Mouse (Mus musculus) hindbrain, embryonic 16.5 days (tissue): Measurements from ENCODE around the gene Smap1. TPM values are rescaled to one million over a fixed set of nuclear protein-coding genes. Genes with fewer than 3 reads are reported as not detected.

Experiments used
- ATAC-seq: fragments of 200-750 bp; cut with Nextera tagmentation; 2 replicates; pipeline ENCODE4 v1.8.0; 2017; ENCODE audit warnings: moderate TSS enrichment, moderate library complexity
- H3K27ac ChIP-seq: fragments of 300-500 bp; sonication (generic); 2 replicates; pipeline ENCODE4 v1.5.1; 2014; ENCODE audit warnings: low read depth, mild to moderate bottlenecking, control low read depth, low read length, moderate library complexity
- H3K27me3 ChIP-seq: fragments of 300-500 bp; sonication (generic); replicated peaks from 2 replicates; pipeline ENCODE4 v1.6.1; 2014; ENCODE audit warnings: low read length; ENCODE audit not compliant: control insufficient read depth, insufficient read depth
- H3K36me3 ChIP-seq: fragments of 300-500 bp; sonication (generic); 2 replicates; pipeline ENCODE4 v1.6.1; 2014; ENCODE audit warnings: mild to moderate bottlenecking, low read length, moderate library complexity, mixed read lengths; ENCODE audit not compliant: control insufficient read depth, insufficient read depth
- H3K4me1 ChIP-seq: fragments of 300-500 bp; sonication (generic); 2 replicates; pipeline ENCODE4 v1.6.1; 2014; ENCODE audit warnings: low read depth, low read length; ENCODE audit not compliant: control insufficient read depth, insufficient read depth
- H3K4me2 ChIP-seq: fragments of 300-500 bp; sonication (generic); 2 replicates; pipeline ENCODE4 v1.6.1; 2014; ENCODE audit warnings: mild to moderate bottlenecking, low read length, control low read depth, moderate library complexity
- H3K4me3 ChIP-seq: fragments of 300-500 bp; sonication (generic); 2 replicates; pipeline ENCODE4 v1.5.1; 2014; ENCODE audit warnings: mild to moderate bottlenecking, low read length, control low read depth, moderate library complexity
- H3K9ac ChIP-seq: fragments of 300-500 bp; sonication (generic); 2 replicates; pipeline ENCODE4 v1.6.1; 2014; ENCODE audit warnings: low read depth, mild to moderate bottlenecking, control low read depth, low read length, moderate library complexity
- H3K9me3 ChIP-seq: fragments of 300-500 bp; sonication (generic); 2 replicates; pipeline ENCODE4 v1.6.1; 2014; ENCODE audit warnings: mild to moderate bottlenecking, low read length, moderate library complexity; ENCODE audit not compliant: control insufficient read depth
- WGBS: fragments of 180-500 bp; shearing (Covaris S2); extraction: QIAGEN DNeasy Blood & Tissue Kit; methylation state at CpG from one replicate; pipeline ENCODE4 v1.1.7; 2014; 5-methylcytosine and 5-hydroxymethylcytosine counted together
- polyA plus RNA-seq: library from polyadenylated mRNA; unstranded; fragments of >200 nt; fragmentation: Nextera tagmentation; extraction: Ambion mirVana; gene quantifications from 2 replicates; pipeline ENCODE4 v1.2.1, GENCODE M21; 2015

Gene Smap1
- polyA plus RNA-seq, 1 experiment from 2014 or later, result 41.0 TPM

DNA sequence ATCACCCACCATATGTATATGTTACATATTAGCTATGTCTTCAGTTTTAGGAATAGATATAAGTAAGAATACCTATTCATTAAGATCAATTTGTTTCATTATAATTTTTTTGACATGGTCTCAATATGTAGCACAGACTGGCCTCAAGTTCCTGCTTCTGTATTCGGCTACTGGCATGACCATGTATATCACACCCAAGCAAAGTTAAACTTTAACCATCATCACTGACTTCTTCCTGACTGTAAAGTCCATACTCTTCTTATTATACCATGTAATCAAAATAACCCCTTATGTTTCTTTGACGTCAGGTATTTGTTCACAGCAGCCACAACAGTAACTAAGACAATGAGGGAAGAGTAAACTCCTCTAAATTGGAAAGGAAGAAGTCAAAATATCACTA, 61.2 kb downstream of the Smap1 start:
- Histone ChIP-seq H3K27me3 (no peaks in the 10 kb centered on the region), H3K4me1 (no peaks in the 10 kb centered on the region), H3K9me3 (no peaks in the 10 kb centered on the region), H3K4me2 (no peak overlapping the region), H3K4me3 (no peak overlapping the region), H3K9ac (no peak overlapping the region), H3K27ac (no peak overlapping the region), H3K36me3 (peaks cover 15% of the 10 kb centered on the region)
- ATAC-seq, result no peak
- WGBS, result 95% methylated on average over 2 of the region's 2 CpGs

DNA sequence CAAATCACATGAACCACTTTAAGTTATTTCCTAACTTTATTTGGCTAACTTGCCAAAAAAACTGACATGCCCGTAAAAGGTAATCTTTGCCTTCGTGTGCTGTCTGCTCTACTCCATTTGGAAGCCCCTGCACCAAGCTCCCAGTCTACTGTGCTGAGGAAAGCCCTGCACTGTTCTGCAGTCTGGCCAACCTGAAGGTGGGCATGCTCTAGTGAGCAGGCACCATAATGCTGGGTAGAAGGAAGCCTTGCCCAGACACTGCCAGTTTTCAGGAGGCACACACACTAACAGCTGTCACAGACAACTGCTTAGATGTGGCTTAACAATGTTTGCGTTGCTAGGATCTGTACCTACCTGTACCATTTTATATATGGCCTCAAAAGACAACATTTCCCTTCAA, 66.5 kb downstream of the Smap1 start:
- peaks cover 25% of the 10 kb centered on the region for H3K36me3 ChIP-seq
- H3K4me3 ChIP-seq, result no peak overlapping the region
- 93% methylated on average over 3 of the region's 3 CpGs for WGBS
- no peaks in the 10 kb centered on the region for H3K9me3 ChIP-seq
- no peak overlapping the region for H3K4me2 ChIP-seq
- no peak overlapping the region for H3K27ac ChIP-seq
- no peak overlapping the region for H3K9ac ChIP-seq
- no peaks in the 10 kb centered on the region for H3K4me1 ChIP-seq
- no peaks in the 10 kb centered on the region for H3K27me3 ChIP-seq
- ATAC-seq, result peak; percentile 67; the same call in 1 of the 2 replicates

DNA sequence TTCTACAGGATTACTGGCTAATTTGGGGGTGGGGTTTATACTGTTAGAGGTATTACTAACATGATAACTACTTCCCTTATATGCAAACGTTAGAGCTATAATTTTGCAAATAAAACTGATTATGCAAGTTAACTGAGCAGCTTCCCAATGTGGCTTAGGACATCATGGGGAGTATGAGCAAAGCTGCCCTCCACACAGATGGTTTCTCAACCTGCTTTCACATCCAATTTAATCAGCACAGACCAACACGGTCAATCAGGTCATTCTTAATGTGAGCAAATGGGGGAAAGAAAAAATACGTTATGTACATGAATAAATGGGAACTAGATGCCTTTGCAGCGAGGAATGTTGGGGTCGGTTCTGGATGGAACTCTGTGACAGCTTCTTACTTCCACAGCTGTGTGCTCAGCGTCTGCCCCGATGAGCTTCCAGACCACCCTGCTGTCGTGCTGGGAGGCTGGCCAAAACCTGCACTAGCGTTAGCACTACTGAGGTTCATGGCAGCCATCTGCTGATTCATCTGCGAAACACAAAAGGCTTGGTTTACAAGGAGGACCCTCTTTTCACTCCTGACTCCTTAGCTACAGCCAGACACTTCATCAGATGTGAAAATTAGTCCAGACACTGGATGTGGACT, 76.0 kb downstream of the Smap1 start:
- H3K4me2 ChIP-seq, result no peak overlapping the region
- peak; percentile 87 for ATAC-seq
- H3K27me3 ChIP-seq, result no peaks in the 10 kb centered on the region
- H3K9ac ChIP-seq, result no peak overlapping the region
- H3K9me3 ChIP-seq, result no peaks in the 10 kb centered on the region
- H3K4me1 ChIP-seq, result peaks cover 7% of the 10 kb centered on the region; the same call in 1 of the 2 replicates
- peaks cover 12% of the 10 kb centered on the region; the same call in 1 of the 2 replicates for H3K36me3 ChIP-seq
- no peak overlapping the region for H3K4me3 ChIP-seq
- 44% methylated on average over 10 of the region's 10 CpGs for WGBS
- peak overlapping the region; percentile 20; the same call in 1 of the 2 replicates for H3K27ac ChIP-seq

DNA sequence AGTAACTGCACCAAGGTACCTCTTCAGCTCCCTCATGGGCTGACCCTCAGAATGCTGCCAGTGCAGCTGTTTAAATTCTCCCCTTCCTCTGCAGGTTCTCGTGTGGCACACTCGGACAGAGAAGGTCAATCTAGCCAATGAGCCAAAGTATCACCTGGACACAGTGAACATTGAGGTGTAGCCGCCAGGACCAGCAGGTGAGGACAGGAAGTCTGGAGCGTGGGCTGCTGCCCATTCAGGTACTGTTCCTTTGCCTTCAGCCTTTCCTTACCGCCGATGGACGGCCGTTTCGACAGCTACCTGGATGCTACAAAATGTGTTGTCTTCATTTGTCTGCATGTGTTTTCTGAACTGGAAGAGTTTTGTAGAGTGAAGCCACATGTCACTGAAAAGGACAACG, 77.1 kb downstream of the Smap1 start:
- Histone ChIP-seq H3K27ac (no peak overlapping the region), H3K27me3 (no peaks in the 10 kb centered on the region), H3K36me3 (peaks cover 12% of the 10 kb centered on the region; the same call in 1 of the 2 replicates), H3K9ac (no peak overlapping the region), H3K4me2 (no peak overlapping the region), H3K4me1 (peaks cover 7% of the 10 kb centered on the region; the same call in 1 of the 2 replicates), H3K4me3 (no peak overlapping the region), H3K9me3 (no peaks in the 10 kb centered on the region)
- ATAC-seq, result no peak
- WGBS, result 91% methylated on average over 10 of the region's 10 CpGs

DNA sequence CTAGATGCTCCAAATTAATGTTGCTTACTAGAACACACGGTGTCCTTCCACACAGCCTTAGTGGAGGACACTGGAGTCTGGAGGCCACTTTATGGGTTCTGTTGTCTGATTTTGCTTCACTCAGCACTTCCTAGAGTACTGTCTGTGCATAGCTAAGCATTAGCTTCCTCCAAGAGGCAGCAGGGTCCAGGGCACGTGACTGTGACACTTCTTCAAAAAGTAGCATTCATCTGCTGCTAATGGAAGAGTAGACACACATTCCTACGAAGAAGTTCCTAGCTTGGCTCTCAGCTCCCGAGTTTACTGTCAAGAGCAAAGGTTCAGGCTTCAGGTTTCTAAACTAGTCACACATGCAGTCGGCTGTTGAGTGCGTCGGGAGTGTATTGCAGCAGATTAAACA, 78.3 kb downstream of the Smap1 start:
- no peak overlapping the region for H3K4me3 ChIP-seq
- H3K27me3 ChIP-seq, result no peaks in the 10 kb centered on the region
- no peak overlapping the region for H3K9ac ChIP-seq
- ATAC-seq, result no peak; the same call in 1 of the 2 replicates
- H3K4me1 ChIP-seq, result peaks cover 7% of the 10 kb centered on the region; the same call in 1 of the 2 replicates
- no peak overlapping the region for H3K27ac ChIP-seq
- H3K4me2 ChIP-seq, result no peak overlapping the region
- peaks cover 12% of the 10 kb centered on the region; the same call in 1 of the 2 replicates for H3K36me3 ChIP-seq
- WGBS, result 85% methylated on average over 7 of the region's 7 CpGs
- H3K9me3 ChIP-seq, result no peaks in the 10 kb centered on the region

DNA sequence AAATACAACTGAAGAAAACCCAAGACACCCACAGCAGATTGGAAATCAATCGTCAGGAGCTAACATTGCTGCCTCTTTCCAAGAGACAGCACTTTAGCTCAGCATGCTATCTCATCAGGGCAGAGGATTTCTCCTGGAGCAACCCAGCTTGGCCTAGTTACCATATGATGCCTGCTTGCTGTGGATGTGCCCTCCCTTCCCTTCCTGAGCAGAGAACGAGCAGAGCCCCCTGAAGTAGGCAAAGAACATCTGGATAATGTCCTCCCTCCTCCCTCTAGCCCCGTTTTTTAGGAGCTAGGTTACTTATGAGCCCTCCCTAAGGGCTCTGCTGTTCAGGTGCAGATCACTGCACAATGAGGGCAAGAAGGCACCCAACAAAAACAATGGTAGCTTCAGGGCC, 79.5 kb downstream of the Smap1 start:
- ATAC-seq, result 0 out of 2 replicates have a peak, but pooled peaks have one; percentile 21

DNA sequence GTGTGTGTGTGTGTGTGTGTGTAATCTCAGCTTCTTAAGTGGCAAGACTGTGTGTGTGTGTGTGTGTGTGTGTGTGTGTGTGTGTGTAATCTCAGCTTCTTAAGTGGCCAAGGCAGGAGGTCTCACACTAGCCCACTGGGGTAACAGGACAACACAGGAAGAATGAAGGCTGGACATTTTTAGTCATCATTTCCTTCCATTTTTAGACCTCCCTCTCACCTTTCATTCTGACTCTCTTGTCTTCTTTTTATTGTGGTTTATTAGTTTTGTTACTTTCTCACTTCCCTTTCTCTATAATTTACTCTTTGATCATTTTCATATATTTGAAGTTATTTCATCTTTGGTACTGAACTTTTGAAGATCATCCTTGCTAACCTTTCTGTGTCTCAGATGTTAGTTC, 81.2 kb downstream of the Smap1 start:
- H3K36me3 ChIP-seq, result 0 out of 2 replicates have a peak, but pooled peaks cover 6% of the 10 kb centered on the region
- no peak for ATAC-seq
- no peak overlapping the region for H3K4me3 ChIP-seq
- H3K9ac ChIP-seq, result no peak overlapping the region
- no peaks in the 10 kb centered on the region for H3K27me3 ChIP-seq
- H3K4me2 ChIP-seq, result no peak overlapping the region
- peaks cover 7% of the 10 kb centered on the region; the same call in 1 of the 2 replicates for H3K4me1 ChIP-seq
- H3K27ac ChIP-seq, result no peak overlapping the region
- H3K9me3 ChIP-seq, result no peaks in the 10 kb centered on the region

More for the DNA sequence above, 79.5 kb downstream of the Smap1 start:
- 60% methylated on average over 3 of the region's 3 CpGs for WGBS
- Histone ChIP-seq H3K9ac (no peak overlapping the region), H3K4me2 (no peak overlapping the region), H3K9me3 (no peaks in the 10 kb centered on the region), H3K27ac (peak overlapping the region; percentile 44; the same call in 1 of the 2 replicates), H3K36me3 (0 out of 2 replicates have a peak, but pooled peaks cover 8% of the 10 kb centered on the region), H3K4me3 (no peak overlapping the region), H3K4me1 (peaks cover 7% of the 10 kb centered on the region; the same call in 1 of the 2 replicates), H3K27me3 (no peaks in the 10 kb centered on the region)

DNA sequence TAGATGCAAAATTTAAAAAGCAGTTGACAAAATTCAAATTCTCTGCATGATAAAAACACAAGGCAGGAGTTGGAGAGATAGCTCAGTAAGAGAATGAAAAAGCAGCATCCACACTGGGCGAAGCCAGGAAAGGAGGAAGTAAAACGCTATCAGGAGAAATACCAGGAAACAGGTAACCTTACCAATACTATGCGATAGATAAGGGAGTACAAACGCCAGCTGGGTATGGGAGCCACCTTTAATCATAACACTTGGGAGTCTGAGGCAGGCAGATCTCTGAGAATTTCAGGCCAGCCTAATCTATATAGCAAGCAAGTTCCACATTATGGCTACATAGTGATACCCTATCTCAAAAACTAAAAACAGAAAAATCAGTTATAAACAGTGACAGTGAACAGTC, 85.5 kb downstream of the Smap1 start:
- Histone ChIP-seq H3K9ac (no peak overlapping the region), H3K9me3 (no peaks in the 10 kb centered on the region), H3K36me3 (no peaks in the 10 kb centered on the region), H3K27ac (no peak overlapping the region), H3K4me3 (no peak overlapping the region), H3K4me1 (peaks cover 2% of the 10 kb centered on the region), H3K4me2 (no peak overlapping the region), H3K27me3 (no peaks in the 10 kb centered on the region)
- ATAC-seq, result no peak
- WGBS, result 96% methylated on average over 4 of the region's 4 CpGs

DNA sequence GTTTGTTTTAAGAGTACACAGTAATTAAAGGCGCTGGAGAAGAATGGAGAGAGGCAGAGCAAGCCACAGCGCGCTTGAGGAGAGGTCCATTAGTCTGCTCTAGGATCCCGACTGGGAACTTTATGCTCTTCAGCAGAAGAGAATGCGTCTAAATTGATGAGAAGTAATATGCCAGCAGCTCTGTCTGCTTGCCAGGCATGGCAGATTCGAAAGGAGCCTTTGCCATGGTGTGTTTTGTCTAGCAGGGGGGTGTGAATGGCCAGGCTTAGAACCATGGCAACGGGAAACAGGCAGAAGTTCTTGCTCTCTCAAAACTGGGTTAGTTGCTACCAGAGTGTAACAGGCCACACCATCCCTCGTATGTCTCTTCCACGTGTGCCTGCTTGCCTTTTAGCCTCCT, 87.3 kb downstream of the Smap1 start:
- peaks cover 2% of the 10 kb centered on the region for H3K4me1 ChIP-seq
- ATAC-seq, result peak; percentile 78
- H3K36me3 ChIP-seq, result no peaks in the 10 kb centered on the region
- H3K4me3 ChIP-seq, result no peak overlapping the region
- no peak overlapping the region for H3K4me2 ChIP-seq
- no peaks in the 10 kb centered on the region for H3K27me3 ChIP-seq
- no peaks in the 10 kb centered on the region for H3K9me3 ChIP-seq
- no peak overlapping the region for H3K9ac ChIP-seq
- WGBS, result 25% methylated on average over 9 of the region's 9 CpGs
- no peak overlapping the region for H3K27ac ChIP-seq
